Mouse (Mus musculus) stomach, postnatal 0 days (tissue): Measurements from ENCODE around the gene Gm17571. TPM values are rescaled to one million over a fixed set of nuclear protein-coding genes. Genes with fewer than 3 reads are reported as not detected.

Source experiments
- ATAC-seq: fragments of 200-750 bp; cut with Nextera tagmentation; 2 replicates; pipeline ENCODE4 v1.8.0; 2017; ENCODE audit not compliant: low FRiP score, low TSS enrichment
- DNase-seq: peaks from one replicate; pipeline ENCODE4 v3.0.0-alpha.2; 2016; ENCODE audit warnings: low spot score
- H3K27ac ChIP-seq: fragments of 300-500 bp; sonication (generic); replicated peaks from 2 replicates; pipeline ENCODE4 v1.5.1; 2014; ENCODE audit warnings: mild to moderate bottlenecking, control low read depth
- H3K27me3 ChIP-seq: fragments of 300-500 bp; sonication (generic); 2 replicates; pipeline ENCODE4 v1.6.1; 2014; ENCODE audit warnings: low read length; ENCODE audit not compliant: control insufficient read depth, insufficient read depth
- H3K36me3 ChIP-seq: fragments of 300-500 bp; sonication (generic); 2 replicates; pipeline ENCODE4 v1.6.1; 2014; ENCODE audit warnings: low read length, mixed read lengths; ENCODE audit not compliant: control insufficient read depth, insufficient read depth
- H3K4me1 ChIP-seq: fragments of 300-500 bp; sonication (generic); replicated peaks from 2 replicates; pipeline ENCODE4 v1.6.1; 2014; ENCODE audit warnings: antibody characterized with exemption; ENCODE audit not compliant: control insufficient read depth, insufficient read depth
- H3K4me2 ChIP-seq: fragments of 300-500 bp; sonication (generic); replicated peaks from 2 replicates; pipeline ENCODE4 v1.6.1; 2014; ENCODE audit warnings: low read depth, mild to moderate bottlenecking, control low read depth, moderate library complexity
- H3K4me3 ChIP-seq: fragments of 300-500 bp; sonication (generic); 2 replicates; pipeline ENCODE4 v1.5.1; 2014; ENCODE audit warnings: low read depth, low read length, control low read depth
- H3K9ac ChIP-seq: fragments of 300-500 bp; sonication (generic); 2 replicates; pipeline ENCODE4 v1.6.1; 2014; ENCODE audit warnings: mild to moderate bottlenecking, low read length, control low read depth, mixed read lengths
- H3K9me3 ChIP-seq: fragments of 300-500 bp; sonication (generic); 2 replicates; pipeline ENCODE4 v1.6.1; 2016; ENCODE audit warnings: low read length; ENCODE audit not compliant: control insufficient read depth
- CTCF ChIP-seq: IDR thresholded peaks from 2 replicates; pipeline ENCODE4 v1.5.1; 2016; ENCODE audit warnings: antibody characterized with exemption, low read depth, mild to moderate bottlenecking, moderate library complexity
- EP300 ChIP-seq: optimal IDR thresholded peaks from 2 replicates; pipeline ENCODE3; 2016; ENCODE audit warnings: antibody characterized with exemption
- polyA plus RNA-seq: library from polyadenylated mRNA; unstranded; fragments of >200 nt; fragmentation: Nextera tagmentation; extraction: Ambion mirVana; gene quantifications from 2 replicates; pipeline ENCODE4 v1.2.1, GENCODE M21; 2015

Gene Gm17571
- polyA plus RNA-seq, 1 experiment from 2014 or later, result not detected

- no peak for DNase-seq
- H3K27me3 ChIP-seq, result no peaks in the 10 kb centered on the region
- no peak for TF ChIP-seq CTCF
- no peak for TF ChIP-seq EP300
- no peak overlapping the region for H3K9ac ChIP-seq
- H3K36me3 ChIP-seq, result peaks cover 6% of the 10 kb centered on the region; the same call in 1 of the 2 replicates
- no peak for ATAC-seq
- no peak overlapping the region for H3K4me2 ChIP-seq
- H3K4me1 ChIP-seq, result no peaks in the 10 kb centered on the region
- no peaks in the 10 kb centered on the region for H3K9me3 ChIP-seq
- no peak overlapping the region for H3K4me3 ChIP-seq
- H3K27ac ChIP-seq, result no peak overlapping the region
Measured at GRCm38 (mm10) chr9:13414230-13414766, 32.3 kb downstream of the Gm17571 start.

Other genes with a start within 250 kb of the Gm17571 start
- 6.5 and 7.2 TPM in 2 replicates for gene Jrkl, start 200.9 kb downstream of the Gm17571 start, polyA plus RNA-seq
- 4.4 and 4.7 TPM in 2 replicates for gene Ccdc82, start 199.8 kb downstream of the Gm17571 start, polyA plus RNA-seq
- 4.0 and 4.3 TPM in 2 replicates for gene Maml2, start 148.8 kb downstream of the Gm17571 start, polyA plus RNA-seq